Mouse (Mus musculus): ENCODE measurements around the gene Insl6. TPM values are rescaled to one million over a fixed set of nuclear protein-coding genes. Genes with fewer than 3 reads are reported as not detected.

The Insl6 gene
- polyA plus RNA-seq, 1 experiment from 2014 or later, result 6.0 TPM

- Histone ChIP-seq H3K4me3 (peak overlapping the region; percentile 59), H3K4me1 (peaks cover 16% of the 10 kb centered on the region), H3K27ac (replicated peaks) (no peak overlapping the region), H3K9me3 (no peaks in the 10 kb centered on the region), H3K36me3 (replicated peaks) (no peaks in the 10 kb centered on the region), H3K27me3 (replicated peaks; ENCODE audit: low read depth, poor library complexity, severe bottlenecking) (peaks cover 40% of the 10 kb centered on the region)
- no peak for DNase-seq (ENCODE audit: low spot score)
- 54% methylated on average over 20 of the region's 20 CpGs for WGBS
These were observed 41.2 kb upstream of the Insl6 start for GRCm38 (mm10) chr19:29366226-29366968.

- peaks cover 22% of the 10 kb centered on the region for H3K4me1 ChIP-seq
These were observed 39.9 kb upstream of the Insl6 start for GRCm38 (mm10) chr19:29365105-29365504.

DNA sequence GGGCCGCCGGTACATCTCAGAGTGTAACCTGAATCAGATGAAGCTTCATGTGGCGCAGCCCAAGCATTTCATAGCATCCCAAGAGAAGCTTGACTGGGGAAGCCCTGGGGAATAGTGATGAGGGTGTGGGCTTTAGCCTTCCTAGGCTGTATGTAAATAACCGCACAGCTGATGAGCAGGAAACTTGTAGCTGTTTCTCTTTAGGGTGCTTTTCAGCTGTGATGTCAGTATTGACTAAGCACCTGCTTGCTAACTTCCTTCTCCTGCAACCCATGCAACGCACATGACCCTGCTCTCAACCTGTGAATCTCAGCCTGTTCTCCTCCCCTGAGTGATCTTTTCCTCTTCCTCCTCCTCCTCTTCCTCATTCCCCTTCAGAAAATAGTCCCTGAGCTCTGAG lies 38.9 kb upstream of the Insl6 start:
- no peak for DNase-seq (ENCODE audit: low spot score)
- Histone ChIP-seq H3K4me3 (no peak overlapping the region), H3K9me3 (no peaks in the 10 kb centered on the region), H3K36me3 (replicated peaks) (no peaks in the 10 kb centered on the region), H3K4me1 (peaks cover 22% of the 10 kb centered on the region), H3K27me3 (replicated peaks; ENCODE audit: low read depth, poor library complexity, severe bottlenecking) (peaks cover 40% of the 10 kb centered on the region), H3K27ac (replicated peaks) (no peak overlapping the region)
- WGBS, result 78% methylated on average over 5 of the region's 5 CpGs

More at GRCm38 (mm10) chr19:29365105-29365504, 39.9 kb upstream of the Insl6 start:
- Histone ChIP-seq H3K27me3 (replicated peaks; ENCODE audit: low read depth, poor library complexity, severe bottlenecking) (peaks cover 40% of the 10 kb centered on the region), H3K36me3 (replicated peaks) (no peaks in the 10 kb centered on the region), H3K4me3 (no peak overlapping the region), H3K9me3 (no peaks in the 10 kb centered on the region), H3K27ac (replicated peaks) (no peak overlapping the region)
- 20% methylated on average over 3 of the region's 3 CpGs for WGBS
- no peak for DNase-seq (ENCODE audit: low spot score)

DNA sequence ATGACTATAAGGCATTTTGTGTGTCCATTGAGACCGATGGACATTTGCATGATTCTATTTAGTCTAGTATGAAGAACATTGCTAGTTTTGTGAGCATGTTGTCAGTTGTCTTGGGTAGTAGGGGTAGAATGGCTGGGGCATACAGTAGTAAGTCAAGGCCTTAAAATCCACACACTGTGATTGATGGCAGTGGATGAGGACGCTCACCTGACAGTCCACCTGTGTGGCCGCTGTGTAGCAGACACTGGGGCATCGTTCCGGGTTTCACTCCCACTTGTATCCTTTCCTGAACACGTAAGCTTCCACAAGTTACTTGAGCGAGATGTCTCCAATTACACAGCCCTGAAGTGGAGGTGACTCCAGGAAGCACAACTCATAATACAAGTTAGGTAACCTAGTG lies 38.4 kb upstream of the Insl6 start:
- no peak for DNase-seq (ENCODE audit: low spot score)

GRCm38 (mm10) chr19:29362173-29362930 lies 37.2 kb upstream of the Insl6 start:
- H3K4me3 ChIP-seq, result peak overlapping the region; percentile 67
- peaks cover 20% of the 10 kb centered on the region for H3K4me1 ChIP-seq
- H3K9me3 ChIP-seq, result no peaks in the 10 kb centered on the region
- DNase-seq (ENCODE audit: low spot score), result no peak
- H3K27me3 ChIP-seq (replicated peaks; ENCODE audit: low read depth, poor library complexity, severe bottlenecking), result peaks cover 29% of the 10 kb centered on the region
- no peaks in the 10 kb centered on the region for H3K36me3 ChIP-seq (replicated peaks)
- WGBS, result 50% methylated on average over 13 of the region's 13 CpGs
- peak overlapping the region; percentile 80 for H3K27ac ChIP-seq (replicated peaks)

More for the DNA sequence above, 38.4 kb upstream of the Insl6 start:
- Histone ChIP-seq H3K36me3 (replicated peaks) (no peaks in the 10 kb centered on the region), H3K4me1 (peaks cover 22% of the 10 kb centered on the region), H3K9me3 (no peaks in the 10 kb centered on the region), H3K27ac (replicated peaks) (no peak overlapping the region), H3K4me3 (no peak overlapping the region), H3K27me3 (replicated peaks; ENCODE audit: low read depth, poor library complexity, severe bottlenecking) (peaks cover 40% of the 10 kb centered on the region)
- WGBS, result 90% methylated on average over 7 of the region's 7 CpGs

DNA sequence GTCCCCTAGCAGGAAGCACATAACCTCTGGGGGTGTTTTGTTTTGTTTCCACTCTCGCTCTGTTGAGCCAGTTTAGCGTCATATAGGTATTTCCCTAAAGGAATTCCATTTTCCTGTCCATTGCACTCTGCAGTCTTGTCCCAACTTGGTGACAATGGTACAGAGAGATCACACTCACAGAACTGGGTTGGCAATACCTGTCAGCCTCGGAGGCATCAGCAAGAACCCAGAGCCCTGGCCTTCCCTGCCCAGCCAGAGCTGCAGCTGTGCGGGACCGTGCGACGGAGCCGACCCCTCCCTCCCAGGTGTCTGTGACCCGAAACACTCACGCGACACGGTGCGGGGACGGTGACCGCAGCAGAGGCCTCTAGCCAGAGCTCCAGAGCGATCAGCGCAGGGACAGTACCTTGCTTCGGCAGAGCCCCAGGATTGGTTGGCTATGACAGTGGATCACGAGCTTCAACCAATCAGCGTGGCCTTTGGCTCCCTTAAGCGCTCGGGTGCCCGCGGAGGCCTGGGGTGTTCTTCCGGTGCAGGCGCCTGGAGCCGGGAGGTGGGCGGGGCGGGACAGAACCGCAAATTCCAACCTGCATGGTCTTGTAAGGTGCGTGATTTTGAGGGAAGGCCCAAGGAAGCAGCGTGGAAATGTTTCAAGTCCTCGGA lies 36.4 kb upstream of the Insl6 start:
- H3K27me3 ChIP-seq (replicated peaks; ENCODE audit: low read depth, poor library complexity, severe bottlenecking), result peaks cover 25% of the 10 kb centered on the region
- WGBS, result 2% methylated on average over 33 of the region's 33 CpGs

DNA sequence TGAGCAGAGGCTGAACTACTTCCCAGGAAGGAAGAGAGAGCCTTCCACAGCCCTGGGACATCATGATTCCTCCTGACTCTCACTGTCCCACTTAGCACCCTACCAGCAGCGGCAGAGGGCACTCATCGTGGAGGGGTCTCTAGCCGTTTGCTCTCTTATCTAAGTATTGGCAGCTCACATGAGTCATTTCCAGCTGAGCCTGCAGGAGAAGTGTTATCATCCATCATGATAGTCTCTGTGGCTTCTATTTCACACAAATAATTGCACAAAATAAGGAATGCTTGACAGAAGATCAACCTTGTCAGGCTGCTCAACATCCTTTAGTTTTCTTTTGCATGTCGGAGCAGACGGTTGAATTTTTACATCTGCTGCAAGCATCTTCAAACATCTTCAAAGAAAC lies 35.1 kb upstream of the Insl6 start:
- Histone ChIP-seq H3K4me1 (peaks cover 16% of the 10 kb centered on the region), H3K27ac (replicated peaks) (no peak overlapping the region), H3K36me3 (replicated peaks) (no peaks in the 10 kb centered on the region), H3K9me3 (no peaks in the 10 kb centered on the region), H3K27me3 (replicated peaks; ENCODE audit: low read depth, poor library complexity, severe bottlenecking) (peaks cover 12% of the 10 kb centered on the region), H3K4me3 (no peak overlapping the region)
- DNase-seq (ENCODE audit: low spot score), result no peak
- 85% methylated on average over 5 of the region's 5 CpGs for WGBS

More for the DNA sequence above, 36.4 kb upstream of the Insl6 start:
- H3K4me3 ChIP-seq, result peak overlapping the region; percentile 67
- no peaks in the 10 kb centered on the region for H3K9me3 ChIP-seq
- peak overlapping the region; percentile 80 for H3K27ac ChIP-seq (replicated peaks)
- no peaks in the 10 kb centered on the region for H3K36me3 ChIP-seq (replicated peaks)
- DNase-seq (ENCODE audit: low spot score), result peak; percentile 91
- peaks cover 16% of the 10 kb centered on the region for H3K4me1 ChIP-seq

DNA sequence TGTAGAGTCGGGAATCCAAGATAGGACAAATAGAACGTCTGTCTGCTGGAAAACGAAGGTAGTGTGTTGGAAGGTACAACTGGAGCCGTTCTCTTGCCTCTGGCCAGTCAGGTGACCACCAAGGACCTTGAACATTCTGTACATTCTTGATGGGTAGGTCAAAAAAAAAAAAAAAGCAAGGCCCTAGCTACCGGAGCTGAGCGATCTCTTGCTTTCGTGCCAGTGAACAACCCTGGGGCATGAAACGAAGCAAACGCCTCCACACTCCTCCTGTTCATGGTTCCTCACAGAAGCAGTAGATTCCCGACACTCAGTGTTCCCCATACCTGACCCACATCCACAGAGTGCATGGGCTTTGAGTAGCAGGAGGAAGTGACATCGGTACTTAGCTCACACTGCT lies 31.1 kb upstream of the Insl6 start:
- DNase-seq (ENCODE audit: low spot score), result no peak
- Histone ChIP-seq H3K9me3 (no peaks in the 10 kb centered on the region), H3K27ac (replicated peaks) (no peak overlapping the region), H3K4me3 (no peak overlapping the region), H3K4me1 (peaks cover 5% of the 10 kb centered on the region), H3K27me3 (replicated peaks; ENCODE audit: low read depth, poor library complexity, severe bottlenecking) (no peaks in the 10 kb centered on the region), H3K36me3 (replicated peaks) (no peaks in the 10 kb centered on the region)
- 87% methylated on average over 11 of the region's 11 CpGs for WGBS

DNA sequence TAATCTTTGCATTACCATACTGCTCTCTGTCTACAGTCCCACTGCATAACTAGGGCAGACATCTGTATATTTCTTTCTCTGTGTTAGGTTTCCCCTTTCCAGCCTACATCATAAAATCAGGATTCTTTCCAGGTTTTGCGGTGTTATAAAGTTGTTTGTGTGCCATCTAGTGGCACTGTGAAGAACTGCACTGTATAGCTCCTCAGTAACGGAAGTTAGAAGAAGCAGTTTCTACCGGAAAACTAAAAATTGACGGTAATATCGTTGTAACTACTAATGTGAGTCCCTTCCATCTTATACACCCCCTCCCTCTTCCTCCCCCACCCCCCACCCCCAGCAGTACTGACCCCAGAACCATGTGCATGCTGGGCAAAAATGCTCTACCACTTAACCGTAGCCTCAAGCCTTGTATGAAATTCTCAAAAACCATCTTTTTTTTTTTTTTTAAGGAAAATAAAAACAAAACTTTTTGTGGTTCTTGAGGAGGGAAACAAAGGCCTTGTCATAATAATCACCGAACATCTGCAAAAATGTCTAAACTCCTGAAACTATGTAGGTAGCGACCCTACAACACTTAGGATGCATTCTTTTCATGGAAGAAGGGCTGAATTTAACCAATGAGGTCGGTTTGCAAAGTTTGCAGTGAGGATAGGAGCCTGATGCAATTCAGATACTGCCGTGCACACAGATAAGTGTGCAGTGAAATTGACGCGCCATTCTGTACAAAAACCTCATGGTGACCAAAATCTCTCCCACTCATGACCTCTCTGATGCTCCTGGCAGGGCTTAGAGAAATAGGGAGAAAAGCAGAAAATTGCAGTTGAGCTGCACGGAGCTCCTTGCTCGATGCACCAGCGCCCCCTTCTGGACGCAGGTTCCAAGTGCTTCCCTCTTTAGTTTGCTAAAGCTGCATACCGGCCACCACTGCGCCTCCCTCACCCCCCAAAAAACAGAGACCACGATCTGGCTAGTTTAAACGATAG lies 30.0 kb upstream of the Insl6 start:
- Histone ChIP-seq H3K27me3 (replicated peaks; ENCODE audit: low read depth, poor library complexity, severe bottlenecking) (no peaks in the 10 kb centered on the region), H3K4me1 (no peaks in the 10 kb centered on the region), H3K27ac (replicated peaks) (peak overlapping the region; percentile 40; the same call in 1 of the 2 replicates), H3K9me3 (no peaks in the 10 kb centered on the region), H3K36me3 (replicated peaks) (no peaks in the 10 kb centered on the region), H3K4me3 (peak overlapping the region; percentile 56)
- DNase-seq (ENCODE audit: low spot score), result peak; percentile 90
- 5% methylated on average over 20 of the region's 20 CpGs for WGBS

DNA sequence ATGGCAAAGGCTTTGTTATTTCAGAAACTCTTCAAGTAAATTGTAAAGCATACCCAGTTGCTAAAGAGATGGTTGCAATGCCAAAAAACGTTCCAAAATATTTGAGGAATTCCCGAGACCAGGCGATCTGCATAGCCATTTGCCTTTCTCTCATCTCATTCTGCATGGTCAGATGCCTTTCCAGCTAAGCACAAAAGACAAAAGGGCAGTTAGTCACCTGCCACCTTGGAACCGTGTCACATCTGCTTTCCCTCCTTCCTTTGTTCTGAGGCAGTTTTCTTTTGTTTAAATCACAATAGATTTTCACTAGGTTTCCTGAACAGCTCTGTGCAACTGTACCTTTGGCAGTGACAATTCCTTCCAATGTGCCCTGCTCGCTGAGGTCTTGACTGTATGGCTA lies 25.8 kb upstream of the Insl6 start:
- Histone ChIP-seq H3K36me3 (replicated peaks) (peaks cover 3% of the 10 kb centered on the region), H3K4me1 (no peaks in the 10 kb centered on the region), H3K27ac (replicated peaks) (no peak overlapping the region), H3K9me3 (no peaks in the 10 kb centered on the region), H3K4me3 (no peak overlapping the region), H3K27me3 (replicated peaks; ENCODE audit: low read depth, poor library complexity, severe bottlenecking) (no peaks in the 10 kb centered on the region)
- DNase-seq (ENCODE audit: low spot score), result no peak
- WGBS, result 61% methylated on average over 5 of the region's 5 CpGs

GRCm38 (mm10) chr19:29345636-29346035 lies 20.5 kb upstream of the Insl6 start:
- no peaks in the 10 kb centered on the region for H3K9me3 ChIP-seq
- no peaks in the 10 kb centered on the region for H3K4me1 ChIP-seq
- no peaks in the 10 kb centered on the region for H3K27me3 ChIP-seq (replicated peaks; ENCODE audit: low read depth, poor library complexity, severe bottlenecking)
- H3K36me3 ChIP-seq (replicated peaks), result peaks cover 3% of the 10 kb centered on the region
- no peak overlapping the region for H3K4me3 ChIP-seq
- H3K27ac ChIP-seq (replicated peaks), result no peak overlapping the region
- WGBS, result 86% methylated on average over 6 of the region's 6 CpGs
- no peak for DNase-seq (ENCODE audit: low spot score)

DNA sequence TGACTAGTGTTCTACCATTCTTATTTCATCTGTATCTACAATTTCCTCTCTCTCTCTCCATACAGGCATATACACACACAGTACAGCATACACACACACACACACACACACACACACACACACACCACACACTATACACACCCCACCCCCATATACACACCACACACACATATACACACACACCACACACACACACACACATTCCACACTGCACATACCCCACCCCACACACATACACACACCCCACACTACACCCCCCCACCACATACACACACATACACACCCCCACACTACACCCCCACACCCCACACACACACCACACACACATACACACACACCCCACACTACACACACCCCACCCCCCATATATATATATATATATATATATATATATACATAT lies 19.7 kb upstream of the Insl6 start:
- H3K36me3 ChIP-seq (replicated peaks), result peaks cover 1% of the 10 kb centered on the region
- H3K27ac ChIP-seq (replicated peaks), result no peak overlapping the region
- DNase-seq (ENCODE audit: low spot score), result no peak
- H3K4me1 ChIP-seq, result no peaks in the 10 kb centered on the region
- H3K4me3 ChIP-seq, result no peak overlapping the region
- H3K27me3 ChIP-seq (replicated peaks; ENCODE audit: low read depth, poor library complexity, severe bottlenecking), result no peaks in the 10 kb centered on the region
- no peaks in the 10 kb centered on the region for H3K9me3 ChIP-seq
